Mouse (Mus musculus) neural tube, postnatal 0 days (tissue): Measurements from ENCODE around the gene Dad1. TPM values are rescaled to one million over a fixed set of nuclear protein-coding genes. Genes with fewer than 3 reads are reported as not detected.

Experiments used
- polyA plus RNA-seq: library from polyadenylated mRNA; unstranded; fragments of >200 nt; fragmentation: Nextera tagmentation; extraction: Ambion mirVana; gene quantifications from 2 replicates; pipeline ENCODE4 v1.2.1, GENCODE M21; 2015

Dad1 gene
- polyA plus RNA-seq, result 475 and 489 TPM in 2 replicates

GRCm38 (mm10) chr14:54253741-54254291 lies at the start of gene Dad1, which contains the start of gene Abhd4:
Gene Dad1, minus strand, starts transcription at chr14:54254104.
Gene Abhd4, plus strand, starts transcription at chr14:54254188.

GRCm38 (mm10) chr14:54284839-54285238 lies 30.9 kb upstream of the Dad1 start, which contains the start of gene Olfr49:
Gene Olfr49, minus strand, starts transcription at chr14:54284939.

Other genes with a start within 250 kb of the Dad1 start
- 85.2 and 91.3 TPM in 2 replicates for gene Abhd4, start 84 bp upstream of the Dad1 start, polyA plus RNA-seq
- gene Olfr49, start 30.8 kb upstream of the Dad1 start, polyA plus RNA-seq, result not detected in 2 replicates
- 75.3 and 75.9 TPM in 2 replicates for gene Oxa1l, start 106.7 kb upstream of the Dad1 start, polyA plus RNA-seq
- gene Slc7a7, start 163.7 kb upstream of the Dad1 start, polyA plus RNA-seq, result 4.7 and 5.0 TPM in 2 replicates
- gene Mrpl52, start 172.8 kb upstream of the Dad1 start, polyA plus RNA-seq, result 297 and 329 TPM in 2 replicates
- 56.7 and 58.8 TPM in 2 replicates for gene Mmp14, start 177.5 kb upstream of the Dad1 start, polyA plus RNA-seq
- gene Lrp10, start 210.0 kb upstream of the Dad1 start, polyA plus RNA-seq, result 40.6 and 41.8 TPM in 2 replicates
- gene Rem2, start 222.0 kb upstream of the Dad1 start, polyA plus RNA-seq, result 23.2 and 23.7 TPM in 2 replicates